Comparison of ENCODE assay signal across 20 mouse cellular contexts in genomic region chr9:35564536-35565240, GRCm38 (mm10). TPM values are rescaled to one million over a fixed set of nuclear protein-coding genes. Genes with fewer than 3 reads are reported as not detected.
"Had no signal": no experiment of that assay in that cellular context is flagged by ENCODE, and none has a peak within 500 bp of the region (broad histone marks: within the 10 kb centered on the region; RNA-seq: fewer than 3 reads in every experiment).

No protein-coding gene starts in this region.

- H3K4me2 ChIP-seq: limb, embryonic 15.5 days; liver, embryonic 12.5 days; lung, embryonic 15.5 days; midbrain, embryonic 12.5 days; neural tube, embryonic 13.5 days had no signal

- H3K27me3 ChIP-seq: limb, embryonic 15.5 days; liver, embryonic 12.5 days; lung, embryonic 15.5 days; midbrain, embryonic 12.5 days; neural tube, embryonic 13.5 days had no signal

- DNase-seq: kidney, postnatal 10 days; layer of hippocampus, postnatal 36 days; retina, postnatal 1 day; right cerebral cortex, postnatal 4 days; spleen, adult 18-20 months; thymus, adult 18-20 months; thymus, postnatal 14 days had no signal

- H3K9ac ChIP-seq: limb, embryonic 15.5 days; liver, embryonic 12.5 days; lung, embryonic 15.5 days; midbrain, embryonic 12.5 days; neural tube, embryonic 13.5 days had no signal

- H3K4me3 ChIP-seq: limb, embryonic 15.5 days; liver, embryonic 12.5 days; lung, embryonic 15.5 days; midbrain, embryonic 12.5 days; neural tube, embryonic 13.5 days had no signal

- ATAC-seq: liver, embryonic 12.5 days; midbrain, embryonic 16.5 days had no signal

- H3K27ac ChIP-seq: limb, embryonic 15.5 days; liver, embryonic 12.5 days; lung, embryonic 15.5 days; midbrain, embryonic 12.5 days; neural tube, embryonic 13.5 days had no signal

- H3K9me3 ChIP-seq: limb, embryonic 15.5 days; liver, embryonic 12.5 days; lung, embryonic 15.5 days; midbrain, embryonic 12.5 days; neural tube, embryonic 13.5 days had no signal

RNA-seq across cellular contexts. Expression of gene Pate2, which starts 5.4 kb away (rescaled TPM):
- polyA plus RNA-seq: large intestine, adult 2 months had no signal

RNA-seq across cellular contexts. Expression of gene Ddx25, which starts 6.4 kb away (rescaled TPM):
- total RNA-seq: megakaryocyte-erythroid progenitor cell, adult 5-6 weeks had no signal

RNA-seq across cellular contexts. Expression of gene Gm1113, which starts 46.6 kb away (rescaled TPM):
- total RNA-seq: layer of hippocampus, postnatal 36 days; left cerebral cortex, adult 8-10 months; left cerebral cortex, postnatal 25 days; megakaryocyte-erythroid progenitor cell, adult 5-6 weeks had no signal
- polyA plus RNA-seq: large intestine, adult 2 months; limb, embryonic 11.5 days; limb, embryonic 15.5 days; liver, embryonic 12.5 days; liver, embryonic 16.5 days; lung, embryonic 15.5 days; midbrain, embryonic 12.5 days; midbrain, embryonic 16.5 days; neural tube, embryonic 13.5 days; stomach, embryonic 14.5 days had no signal
